Mouse (Mus musculus) erythroblast, embryonic 14.5 days (primary cell): ENCODE measurements around the gene Usf3. TPM values are rescaled to one million over a fixed set of nuclear protein-coding genes. Genes with fewer than 3 reads are reported as not detected.

Experiments used
- H3K27me3 ChIP-seq: 2 replicates; pipeline ENCODE4 v1.6.1; 2012; ENCODE audit warnings: inconsistent platforms; ENCODE audit not compliant: control insufficient read depth
- H3K36me3 ChIP-seq: 2 replicates; pipeline ENCODE4 v1.6.1; 2012; ENCODE audit warnings: mild to moderate bottlenecking, inconsistent platforms; ENCODE audit not compliant: control insufficient read depth
- H3K4me1 ChIP-seq: 2 replicates; pipeline ENCODE4 v1.6.1; 2012; ENCODE audit warnings: inconsistent platforms; ENCODE audit not compliant: control insufficient read depth
- H3K4me3 ChIP-seq: replicated peaks from 2 replicates; pipeline ENCODE3; 2012; ENCODE audit warnings: moderate library complexity, mild to moderate bottlenecking, inconsistent platforms
- H3K9me3 ChIP-seq: 2 replicates; pipeline ENCODE4 v1.6.1; 2012; ENCODE audit warnings: low read length, inconsistent platforms, mixed read lengths; ENCODE audit not compliant: control insufficient read depth
- GATA1 ChIP-seq: IDR thresholded peaks from 2 replicates; pipeline ENCODE4 v1.6.1; 2012; ENCODE audit warnings: low read length, inconsistent platforms, mixed read lengths
- TAL1 ChIP-seq: IDR thresholded peaks from 3 replicates; pipeline ENCODE4 v1.6.1; 2012; ENCODE audit warnings: low read length, inconsistent platforms, mixed read lengths
- polyA plus RNA-seq: library from polyadenylated mRNA; stranded (reverse); fragments of >175 nt; gene quantifications from 2 replicates; pipeline ENCODE4 v1.2.3, GENCODE M21; 2012

Usf3 gene
- polyA plus RNA-seq, result 0.26 and 0.51 TPM in 2 replicates

DNA sequence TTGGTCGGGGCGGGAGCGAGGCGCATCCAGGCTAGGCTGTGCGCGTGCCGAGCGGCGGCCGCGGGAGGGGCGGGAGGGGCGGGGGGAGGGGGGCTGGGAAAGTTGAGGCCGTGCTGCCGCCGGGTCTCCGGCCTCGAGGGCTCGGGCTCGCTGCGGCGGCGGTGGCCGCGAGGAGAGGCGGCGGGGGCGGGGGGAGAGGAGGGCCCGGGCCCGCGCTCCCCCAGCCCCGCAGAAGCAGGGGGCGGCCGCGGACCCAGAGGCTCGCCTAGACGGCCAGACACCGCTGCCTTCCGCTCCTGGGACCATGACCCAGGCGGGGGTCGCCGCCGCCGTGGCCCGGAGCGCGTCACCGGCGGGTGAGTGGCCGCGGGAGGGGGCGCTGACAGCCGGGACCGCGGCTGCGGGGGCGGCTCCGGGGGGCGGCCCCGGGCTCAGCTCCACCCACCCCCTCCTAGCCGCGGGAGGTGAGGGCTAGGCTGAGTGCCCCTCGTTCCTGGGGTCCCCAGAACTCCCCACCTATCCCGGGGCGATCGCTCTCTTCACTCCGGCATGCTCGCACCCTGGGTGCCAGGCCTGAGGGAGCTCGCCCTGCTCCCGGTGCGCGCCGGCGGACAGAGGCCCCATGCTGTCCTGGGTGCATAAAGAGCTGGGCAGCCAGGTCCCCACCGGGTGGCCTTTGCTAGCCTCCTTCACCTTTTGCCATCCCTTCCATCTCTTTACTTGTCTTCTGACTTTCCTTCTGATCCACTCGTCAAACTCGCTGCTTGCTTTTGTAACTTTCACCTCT is at the start of gene Usf3:
Gene Usf3 (plus strand): TSS at position 92 of the 787 bp plus-strand sequence.
- peaks cover 57% of the 10 kb centered on the region for H3K4me1 ChIP-seq
- H3K27me3 ChIP-seq, result no peaks in the 10 kb centered on the region
- H3K4me3 ChIP-seq, result peak within 1 kb of the TSS; percentile 73
- TF ChIP-seq TAL1 (no peak), GATA1 (no peak)
- H3K9me3 ChIP-seq, result no peaks in the 10 kb centered on the region
- H3K36me3 ChIP-seq, result peaks cover 4% of the 10 kb centered on the region

DNA sequence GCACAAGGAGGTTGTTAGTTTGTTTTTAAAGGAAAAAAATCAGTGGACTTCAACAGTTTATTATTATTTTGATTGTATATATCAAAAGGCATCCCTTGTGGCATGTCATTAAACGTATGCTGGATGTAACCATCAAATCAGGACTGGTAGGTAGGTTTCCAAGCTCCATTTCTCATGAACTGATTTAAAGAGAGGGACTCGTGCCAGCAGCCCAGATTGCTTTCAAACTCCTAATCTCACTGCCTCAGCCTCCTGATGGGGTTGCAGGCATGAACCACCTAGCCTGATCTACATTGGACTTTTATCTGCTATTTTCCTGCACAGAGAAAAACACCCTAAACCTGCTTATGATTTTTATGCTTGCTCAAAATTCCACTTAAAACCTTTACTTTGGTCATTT is 49.3 kb upstream of the Usf3 start:
- Histone ChIP-seq H3K27me3 (no peaks in the 10 kb centered on the region), H3K9me3 (no peaks in the 10 kb centered on the region), H3K4me1 (no peaks in the 10 kb centered on the region), H3K36me3 (no peaks in the 10 kb centered on the region), H3K4me3 (no peak overlapping the region)
- TF ChIP-seq TAL1 (no peak), GATA1 (no peak)

DNA sequence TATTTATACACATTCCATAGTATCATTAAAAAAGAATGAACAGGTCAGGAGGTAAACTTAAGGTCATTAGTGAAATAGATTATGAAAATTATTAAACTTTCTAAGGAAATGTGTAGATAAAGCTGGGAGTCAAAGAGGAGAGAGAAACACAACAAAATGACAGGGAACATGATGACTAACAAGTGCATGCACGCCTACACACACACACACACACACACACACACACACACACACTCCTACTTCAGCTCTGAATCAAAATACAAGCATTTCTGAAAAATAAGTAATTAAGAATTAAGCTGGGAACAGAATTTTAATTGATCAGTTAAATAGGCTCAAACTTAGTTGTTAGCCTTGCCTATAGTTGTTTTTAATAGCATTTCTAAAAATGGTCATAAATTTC is 48.3 kb upstream of the Usf3 start:
- no peak overlapping the region for H3K4me3 ChIP-seq
- H3K9me3 ChIP-seq, result no peaks in the 10 kb centered on the region
- H3K4me1 ChIP-seq, result no peaks in the 10 kb centered on the region
- H3K36me3 ChIP-seq, result no peaks in the 10 kb centered on the region
- no peak for TF ChIP-seq GATA1
- no peak for TF ChIP-seq TAL1
- H3K27me3 ChIP-seq, result no peaks in the 10 kb centered on the region

DNA sequence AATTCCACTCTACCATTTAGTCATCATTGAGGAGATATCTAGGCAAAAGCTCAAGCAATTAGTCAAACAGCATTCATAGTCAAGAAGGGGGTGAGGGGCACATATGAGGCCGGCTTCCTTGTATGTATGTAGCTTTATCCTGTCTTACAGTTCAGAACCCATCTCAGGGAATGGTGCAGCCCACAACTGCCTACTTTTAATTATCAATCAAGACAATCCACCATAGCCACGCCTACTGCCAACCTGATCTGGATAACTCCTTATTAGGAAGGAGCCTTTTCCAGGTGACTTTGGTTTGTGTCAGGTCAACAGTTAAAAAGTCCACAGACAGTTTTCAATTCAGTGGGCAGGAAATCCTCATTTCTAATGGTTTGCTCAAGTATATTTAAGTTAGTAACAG is 47.6 kb upstream of the Usf3 start:
- no peak overlapping the region for H3K4me3 ChIP-seq
- no peaks in the 10 kb centered on the region for H3K36me3 ChIP-seq
- no peaks in the 10 kb centered on the region for H3K27me3 ChIP-seq
- TF ChIP-seq GATA1 (no peak), TAL1 (no peak)
- H3K4me1 ChIP-seq, result no peaks in the 10 kb centered on the region
- no peaks in the 10 kb centered on the region for H3K9me3 ChIP-seq

DNA sequence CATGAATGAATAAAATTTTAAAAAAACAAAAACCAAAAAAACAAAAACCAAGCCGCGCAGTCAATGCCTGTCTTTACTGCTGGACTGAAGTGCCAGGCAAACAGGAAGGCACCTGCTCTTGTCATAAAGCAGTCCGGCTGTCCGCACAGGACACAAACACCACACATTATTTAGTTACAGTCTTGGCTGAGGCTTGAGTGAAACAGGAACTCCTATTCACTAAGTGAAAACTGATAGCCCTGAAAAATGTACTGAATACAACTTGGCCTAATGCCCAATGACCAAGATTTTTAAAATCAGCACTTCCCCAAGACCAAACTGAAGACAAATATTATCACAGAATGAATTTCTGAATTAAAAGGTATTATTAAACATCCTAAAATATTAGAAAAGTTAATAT is 46.6 kb upstream of the Usf3 start:
- Histone ChIP-seq H3K36me3 (no peaks in the 10 kb centered on the region), H3K9me3 (no peaks in the 10 kb centered on the region), H3K4me1 (no peaks in the 10 kb centered on the region), H3K4me3 (no peak overlapping the region), H3K27me3 (no peaks in the 10 kb centered on the region)
- TF ChIP-seq GATA1 (no peak), TAL1 (no peak)

DNA sequence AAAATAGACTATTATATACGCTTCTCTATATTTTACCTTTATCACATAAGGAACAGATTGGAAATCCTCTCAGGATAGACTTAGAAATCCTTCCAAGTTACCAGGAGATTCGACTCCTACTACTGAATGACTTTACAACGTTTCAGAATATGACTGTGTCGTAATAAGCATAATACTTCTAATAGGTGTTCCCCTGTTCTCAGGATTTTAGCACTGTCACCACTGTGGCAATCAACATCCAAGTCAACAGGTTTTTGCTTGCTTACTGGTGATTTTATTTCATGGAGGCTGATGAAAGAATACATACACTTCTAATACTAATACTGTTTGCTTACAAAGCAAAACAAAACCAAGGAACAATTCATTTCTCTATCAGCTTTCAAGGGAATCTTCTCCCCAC is 40.7 kb upstream of the Usf3 start:
- Histone ChIP-seq H3K27me3 (no peaks in the 10 kb centered on the region), H3K36me3 (no peaks in the 10 kb centered on the region), H3K9me3 (no peaks in the 10 kb centered on the region), H3K4me3 (no peak overlapping the region), H3K4me1 (peaks cover 5% of the 10 kb centered on the region)
- TF ChIP-seq GATA1, result no peak
- no peak for TF ChIP-seq TAL1

DNA sequence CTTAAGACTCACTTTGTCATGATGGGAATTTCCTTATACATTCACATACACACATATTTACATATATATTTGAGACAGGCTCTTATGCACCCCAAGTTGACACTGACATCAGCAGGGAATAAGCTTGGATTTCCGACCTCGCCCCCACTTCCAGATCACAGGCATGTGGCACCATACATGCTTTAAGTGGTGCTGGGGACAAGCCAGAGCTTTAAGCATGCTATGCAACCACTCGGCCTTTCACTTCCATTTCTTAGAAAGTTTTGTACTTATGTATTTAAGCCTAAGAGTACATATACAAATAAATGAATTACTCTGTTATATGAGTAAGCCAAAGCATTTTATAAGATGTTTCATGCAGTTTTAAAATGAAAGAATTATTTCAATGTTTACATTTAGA is 39.9 kb upstream of the Usf3 start:
- Histone ChIP-seq H3K4me3 (no peak overlapping the region), H3K4me1 (peaks cover 11% of the 10 kb centered on the region), H3K36me3 (no peaks in the 10 kb centered on the region), H3K9me3 (no peaks in the 10 kb centered on the region), H3K27me3 (no peaks in the 10 kb centered on the region)
- TF ChIP-seq TAL1 (no peak), GATA1 (no peak)

DNA sequence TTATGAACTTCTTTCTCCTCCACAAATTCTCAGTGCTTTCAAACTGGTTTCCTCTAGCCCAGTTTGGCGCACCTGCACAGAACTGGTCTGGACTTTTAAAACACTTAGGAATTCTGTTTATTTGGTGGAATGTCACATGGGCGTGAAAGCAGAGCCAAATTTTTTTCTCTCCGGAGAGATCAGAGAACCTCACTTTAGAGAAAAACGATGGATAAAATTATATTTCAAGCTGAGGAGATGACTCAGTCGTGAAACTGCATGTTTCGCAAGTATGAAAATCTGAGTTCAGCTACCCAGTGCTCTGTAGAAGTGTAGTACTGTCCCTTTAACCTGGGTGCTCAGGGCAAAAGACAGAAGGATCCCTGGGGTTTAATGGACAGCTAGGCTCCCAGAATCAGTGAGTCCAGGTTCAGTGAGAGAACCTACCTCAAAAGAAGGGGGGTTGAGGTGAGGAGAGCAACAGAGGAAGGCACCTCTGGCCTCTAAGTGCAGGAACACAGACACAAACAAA is 36.5 kb upstream of the Usf3 start:
- H3K4me1 ChIP-seq, result peaks cover 25% of the 10 kb centered on the region
- H3K36me3 ChIP-seq, result no peaks in the 10 kb centered on the region
- no peaks in the 10 kb centered on the region for H3K9me3 ChIP-seq
- H3K4me3 ChIP-seq, result no peak overlapping the region
- TF ChIP-seq TAL1, result no peak
- no peak for TF ChIP-seq GATA1
- H3K27me3 ChIP-seq, result no peaks in the 10 kb centered on the region

DNA sequence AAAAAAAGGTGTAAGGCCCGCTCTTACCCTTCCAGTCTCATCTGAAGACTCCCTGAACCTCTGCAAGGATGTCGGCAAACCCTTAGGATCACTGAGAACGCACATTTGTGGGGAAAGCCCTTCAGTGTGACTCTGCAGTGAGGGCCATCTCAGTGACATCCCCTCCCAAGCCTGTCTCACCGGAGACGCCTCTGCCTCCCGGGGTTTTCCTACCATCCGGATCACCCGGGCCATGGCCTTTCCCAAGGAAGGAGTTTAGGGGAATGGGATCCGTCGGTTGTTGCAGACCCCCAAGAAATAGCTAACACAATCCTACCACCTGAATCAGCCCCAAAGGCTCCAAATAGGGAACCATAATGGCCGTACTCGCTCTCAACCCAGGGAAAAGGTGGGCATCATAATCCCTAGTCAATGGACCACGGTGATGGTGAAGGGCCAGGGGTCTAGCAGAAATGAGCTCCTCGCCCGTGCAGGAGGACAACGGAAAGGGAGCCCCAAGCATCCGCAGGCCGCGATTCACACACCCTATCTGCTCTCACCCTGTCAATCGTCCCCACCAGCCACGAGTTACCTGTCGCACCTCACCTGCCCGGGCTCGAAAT is 34.6 kb upstream of the Usf3 start:
- Histone ChIP-seq H3K4me3 (peak overlapping the region; percentile 89), H3K36me3 (no peaks in the 10 kb centered on the region), H3K9me3 (no peaks in the 10 kb centered on the region), H3K27me3 (no peaks in the 10 kb centered on the region), H3K4me1 (peaks cover 40% of the 10 kb centered on the region)
- TF ChIP-seq GATA1, result no peak
- TF ChIP-seq TAL1, result no peak

DNA sequence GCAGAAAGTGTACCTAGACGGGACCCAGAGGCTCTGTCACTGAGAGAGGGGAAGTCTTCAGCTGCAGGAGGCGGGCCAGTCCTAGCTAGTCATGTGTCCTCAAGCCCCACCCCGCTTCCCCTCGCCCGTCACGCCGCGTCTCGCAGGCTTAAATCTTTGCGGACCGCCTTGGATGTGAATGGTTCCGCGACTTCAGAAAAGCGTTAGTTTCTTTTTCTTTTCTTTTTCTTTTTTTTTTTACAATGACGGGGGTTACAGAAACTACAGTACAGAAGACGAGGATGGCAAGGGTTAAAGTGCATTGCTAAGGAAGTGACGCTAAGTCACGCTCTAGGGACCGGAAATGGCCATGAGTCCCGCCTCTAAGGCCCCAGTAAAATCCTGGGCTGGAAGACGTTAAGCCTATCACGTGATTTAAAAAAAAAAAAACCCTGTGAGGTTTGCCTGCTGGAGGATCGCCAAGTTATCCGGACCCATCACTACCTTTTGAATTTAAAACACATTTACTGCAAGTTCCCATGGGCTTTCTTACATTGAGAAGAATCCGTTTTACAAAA is 34.0 kb upstream of the Usf3 start:
- TF ChIP-seq TAL1 (no peak), GATA1 (no peak)
- H3K4me1 ChIP-seq, result peaks cover 44% of the 10 kb centered on the region
- no peaks in the 10 kb centered on the region for H3K27me3 ChIP-seq
- no peaks in the 10 kb centered on the region for H3K9me3 ChIP-seq
- H3K36me3 ChIP-seq, result peaks cover 2% of the 10 kb centered on the region; the same call in 1 of the 2 replicates
- peak overlapping the region; percentile 89 for H3K4me3 ChIP-seq
